ENCODE assay signal across 8 mouse cellular contexts in the genomic region with DNA sequence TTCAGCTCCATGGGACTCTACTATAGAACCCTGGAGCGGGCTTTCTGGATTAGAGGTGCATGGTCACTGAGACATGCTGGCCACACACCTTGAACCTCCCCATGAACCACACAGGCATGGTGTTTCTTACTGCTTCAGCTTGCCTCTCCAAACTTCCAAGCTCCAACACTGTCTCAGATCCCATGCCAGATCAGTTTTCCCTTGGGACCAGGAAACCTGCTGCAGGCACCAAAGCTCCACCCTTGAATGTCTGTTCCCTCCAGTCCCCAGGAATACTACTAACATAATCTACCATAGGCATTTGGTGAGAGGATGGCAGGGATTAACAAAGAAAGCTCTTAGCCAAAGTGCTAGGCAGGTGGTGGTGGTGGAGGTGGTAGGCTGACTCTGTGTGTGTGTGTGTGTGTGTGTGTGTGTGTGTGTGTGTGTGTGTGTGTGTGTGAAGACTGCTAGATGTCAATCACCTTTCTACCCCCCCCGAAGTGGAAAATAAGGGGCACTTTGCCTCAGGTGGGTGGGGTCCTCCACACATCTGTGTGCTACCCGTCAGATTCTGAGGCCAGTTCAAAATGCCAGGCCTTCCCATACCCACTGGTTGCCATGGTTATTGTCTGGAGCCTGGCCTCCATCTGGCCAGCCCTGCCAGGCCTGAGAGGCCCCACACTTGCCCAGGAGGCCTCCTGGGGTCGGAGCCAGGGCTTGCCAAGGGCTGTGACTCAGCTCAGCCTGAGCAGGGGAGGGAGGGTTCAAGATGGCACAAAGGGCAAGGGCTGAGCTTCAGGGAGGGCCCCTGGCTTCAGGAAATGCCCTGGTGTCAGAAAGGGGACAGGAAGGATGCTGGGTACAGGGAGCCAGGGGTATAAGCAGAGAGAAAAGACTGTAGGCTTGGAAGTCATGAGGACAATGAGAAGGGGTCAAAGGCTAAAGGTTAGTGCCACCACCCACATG. TPM values are rescaled to one million over a fixed set of nuclear protein-coding genes. Genes with fewer than 3 reads are reported as not detected.
A peak's percentile ranks its signal among the peaks of the same experiment; 100 is the strongest.
DNase-seq lines count a peak whose midpoint lies in the region; ATAC-seq lines count a peak whose summit lies in the region.

No protein-coding gene starts in this region.

- 54% methylated on average over 4 of the region's 4 CpGs for WGBS in forebrain, embryonic 15.5 days
- 69% methylated on average over 4 of the region's 4 CpGs for WGBS in forebrain, embryonic 13.5 days
- WGBS in neural tube, embryonic 12.5 days: 71% methylated on average over 4 of the region's 4 CpGs
- 52% methylated on average over 4 of the region's 4 CpGs for WGBS in neural tube, embryonic 15.5 days

- no peak overlapping the region for H3K4me3 ChIP-seq in forebrain, embryonic 15.5 days
- H3K4me3 ChIP-seq in forebrain, embryonic 13.5 days: no peak overlapping the region
- H3K4me3 ChIP-seq in neural tube, embryonic 12.5 days: no peak overlapping the region
- H3K4me3 ChIP-seq in neural tube, embryonic 15.5 days (replicated peaks): no peak overlapping the region

- no peaks in the 10 kb centered on the region for H3K9me3 ChIP-seq in forebrain, embryonic 15.5 days
- H3K9me3 ChIP-seq in forebrain, embryonic 13.5 days (replicated peaks): no peaks in the 10 kb centered on the region
- H3K9me3 ChIP-seq in neural tube, embryonic 12.5 days: no peaks in the 10 kb centered on the region
- no peaks in the 10 kb centered on the region for H3K9me3 ChIP-seq in neural tube, embryonic 15.5 days (replicated peaks)

- H3K27ac ChIP-seq in forebrain, embryonic 15.5 days (replicated peaks): no peak overlapping the region
- H3K27ac ChIP-seq in forebrain, embryonic 13.5 days: no peak overlapping the region
- H3K27ac ChIP-seq in neural tube, embryonic 12.5 days: no peak overlapping the region
- no peak overlapping the region for H3K27ac ChIP-seq in neural tube, embryonic 15.5 days (replicated peaks)

- no peaks in the 10 kb centered on the region for H3K36me3 ChIP-seq in forebrain, embryonic 15.5 days
- no peaks in the 10 kb centered on the region for H3K36me3 ChIP-seq in forebrain, embryonic 13.5 days (ENCODE audit: poor library complexity, severe bottlenecking)
- no peaks in the 10 kb centered on the region for H3K36me3 ChIP-seq in neural tube, embryonic 12.5 days
- H3K36me3 ChIP-seq in neural tube, embryonic 15.5 days: peaks cover 3% of the 10 kb centered on the region

- H3K4me1 ChIP-seq in forebrain, embryonic 15.5 days: peaks cover 7% of the 10 kb centered on the region
- H3K4me1 ChIP-seq in forebrain, embryonic 13.5 days: peaks cover 10% of the 10 kb centered on the region
- peaks cover 3% of the 10 kb centered on the region; the same call in 1 of the 2 replicates for H3K4me1 ChIP-seq in neural tube, embryonic 12.5 days
- H3K4me1 ChIP-seq in neural tube, embryonic 15.5 days: peaks cover 4% of the 10 kb centered on the region

- ATAC-seq in forebrain, embryonic 15.5 days (replicated peaks): peak; percentile 63; the same call in 1 of the 2 replicates
- ATAC-seq in forebrain, embryonic 13.5 days: no peak
- ATAC-seq in neural tube, embryonic 12.5 days (ENCODE audit: low FRiP score, low read depth): no peak
- no peak for ATAC-seq in neural tube, embryonic 15.5 days (ENCODE audit: low FRiP score)

- H3K9ac ChIP-seq in forebrain, embryonic 15.5 days (replicated peaks): no peak overlapping the region
- no peak overlapping the region for H3K9ac ChIP-seq in forebrain, embryonic 13.5 days
- H3K9ac ChIP-seq in neural tube, embryonic 12.5 days: 0 out of 2 replicates have a peak overlapping the region, but pooled peaks have one; percentile 10
- no peak overlapping the region for H3K9ac ChIP-seq in neural tube, embryonic 15.5 days (replicated peaks)

- H3K4me2 ChIP-seq in forebrain, embryonic 15.5 days (replicated peaks): no peak overlapping the region
- no peak overlapping the region for H3K4me2 ChIP-seq in forebrain, embryonic 13.5 days
- no peak overlapping the region for H3K4me2 ChIP-seq in neural tube, embryonic 12.5 days (replicated peaks)
- H3K4me2 ChIP-seq in neural tube, embryonic 15.5 days: no peak overlapping the region

- peak; percentile 90 to 95 for DNase-seq in cerebellum, postnatal 25 days
- DNase-seq in layer of hippocampus, adult 9-11 months: peak; percentile 47
- peak; percentile 28 to 48 for DNase-seq in spleen, postnatal 36 days (ENCODE audit: low spot score in 2 of 2)
- DNase-seq in urinary bladder, postnatal 14 days (ENCODE audit: low spot score): no peak

- H3K27me3 ChIP-seq in forebrain, embryonic 15.5 days: no peaks in the 10 kb centered on the region
- H3K27me3 ChIP-seq in forebrain, embryonic 13.5 days: no peaks in the 10 kb centered on the region
- H3K27me3 ChIP-seq in neural tube, embryonic 12.5 days (replicated peaks): no peaks in the 10 kb centered on the region
- H3K27me3 ChIP-seq in neural tube, embryonic 15.5 days (replicated peaks): no peaks in the 10 kb centered on the region

RNA-seq across cellular contexts. Expression of a gene that starts 25.2 kb away (rescaled TPM):
- 0.45 and 0.47 TPM in 2 replicates for polyA plus RNA-seq in forebrain, embryonic 15.5 days (2015; fragmentation: Nextera tagmentation; extraction: Ambion mirVana)
- polyA plus RNA-seq in forebrain, embryonic 13.5 days (2015; fragmentation: Nextera tagmentation; extraction: Ambion mirVana): 0.27 and 0.37 TPM in 2 replicates
- polyA plus RNA-seq in neural tube, embryonic 12.5 days (2016; fragmentation: Nextera tagmentation; extraction: Ambion mirVana): 0.23 and 0.32 TPM in 2 replicates
- polyA plus RNA-seq in neural tube, embryonic 15.5 days (2015; fragmentation: Nextera tagmentation; extraction: Ambion mirVana): 0.69 and 1.6 TPM in 2 replicates
